Mouse (Mus musculus) large intestine, adult 2 months (tissue): ENCODE data around the gene Frrs1. TPM values are rescaled to one million over a fixed set of nuclear protein-coding genes. Genes with fewer than 3 reads are reported as not detected.
A peak's percentile ranks its signal among the peaks of the same experiment; 100 is the strongest.
"Not testable (repeated sequence)": the region's sequence is repeated elsewhere in the genome, so short reads cannot be mapped to it uniquely, and the experiment has no call there.

ENCODE experiments used
- DNase-seq: peaks from one replicate; pipeline ENCODE4 v3.0.0-alpha.2; 2012; ENCODE audit warnings: low read depth, low spot score
- WGBS: fragments of 180-500 bp; shearing (Covaris S2); methylation state at CpG from one replicate; pipeline ENCODE4 v1.1.7; 2018; 5-methylcytosine and 5-hydroxymethylcytosine counted together
- polyA plus RNA-seq: library from polyadenylated mRNA; depleted of rRNA; stranded (reverse); fragments of >200 nt; gene quantifications from 2 replicates; pipeline ENCODE4 v1.2.3, GENCODE M21; 2012; rRNA removed

Frrs1 gene
- polyA plus RNA-seq: 27.1 and 43.5 TPM in 2 replicates

GRCm38 (mm10) chr3:116858941-116859685 lies at the start of gene Frrs1:
Gene Frrs1, plus strand, starts transcription at chr3:116859464.
- DNase-seq: no peak
- WGBS: 65% methylated on average over 9 of the region's 9 CpGs

DNA sequence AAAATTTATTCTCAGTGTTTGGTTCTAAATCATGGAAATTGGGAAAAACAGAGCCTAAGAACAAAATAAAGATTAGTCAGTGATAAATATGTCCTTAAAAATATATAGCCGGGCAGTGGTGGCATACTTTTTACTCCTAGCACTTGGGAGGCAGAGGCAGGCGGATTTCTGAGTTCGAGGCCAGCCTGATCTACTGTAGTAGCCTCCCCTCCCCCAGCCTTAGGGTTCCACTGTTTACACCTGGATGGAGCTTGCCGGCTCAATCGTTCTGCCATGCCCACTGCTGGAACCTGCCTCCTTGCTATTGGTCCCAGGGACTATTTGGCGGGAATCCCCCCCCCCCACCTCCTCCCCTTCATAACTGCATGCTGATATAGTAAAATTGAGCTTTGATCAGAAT lies 48.9 kb upstream of the Frrs1 start:
- DNase-seq: not testable (repeated sequence)
- 82% methylated on average over 6 of the region's 6 CpGs for WGBS

- 75% methylated on average over 2 of the region's 2 CpGs for WGBS
- DNase-seq: no peak
Measured at GRCm38 (mm10) chr3:116812946-116813345, 46.3 kb upstream of the Frrs1 start.

- no peak for DNase-seq
- WGBS: 76% methylated on average over 6 of the region's 6 CpGs
Measured at GRCm38 (mm10) chr3:116815305-116815797, 43.9 kb upstream of the Frrs1 start.

DNA sequence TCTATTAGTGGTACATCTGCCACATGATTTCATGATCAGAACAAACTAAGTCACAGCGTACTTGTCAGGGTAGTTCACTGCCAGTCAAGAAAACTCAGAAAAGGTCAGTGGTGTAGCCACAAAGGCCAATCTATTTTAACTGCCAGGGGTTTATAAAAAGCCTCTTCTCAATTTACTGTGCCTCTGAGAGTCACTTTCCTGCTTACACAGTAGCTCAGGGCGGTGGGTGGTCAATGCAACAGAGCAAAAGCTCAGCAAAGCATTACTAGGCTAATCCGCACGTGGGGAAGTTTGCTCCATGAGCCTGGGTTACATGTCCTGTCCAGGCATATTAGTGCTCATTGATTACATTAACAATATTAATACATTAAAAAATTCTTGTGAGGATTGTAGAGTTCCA lies 43.3 kb upstream of the Frrs1 start:
- 75% methylated on average over 4 of the region's 4 CpGs for WGBS

DNA sequence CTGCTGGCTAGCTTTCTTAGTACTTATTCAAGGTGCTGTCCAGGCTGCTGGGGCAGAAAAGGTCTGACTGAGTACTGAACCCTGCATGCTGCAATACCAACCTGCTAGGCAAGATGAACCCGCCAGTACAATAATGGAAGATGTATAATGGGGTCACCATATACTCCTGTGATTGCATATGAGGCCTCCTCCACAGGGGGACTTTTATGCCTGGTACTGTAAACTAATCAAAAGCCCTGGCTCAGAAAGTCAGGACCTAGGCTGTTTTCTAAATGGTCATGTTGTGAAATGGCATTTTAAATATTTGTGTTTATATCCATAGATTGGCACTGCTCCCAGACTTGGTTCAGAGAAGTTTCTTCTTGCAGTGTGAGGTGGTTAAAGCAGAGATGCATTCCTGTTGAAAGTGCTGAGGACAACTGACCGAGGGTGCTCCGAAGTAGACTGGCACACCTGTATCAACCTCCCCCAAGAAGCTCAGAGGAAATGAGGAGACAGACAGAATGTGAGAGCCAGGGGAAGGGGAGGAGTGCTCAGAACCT lies 42.5 kb upstream of the Frrs1 start:
- no peak for DNase-seq
- WGBS: 75% methylated on average over 3 of the region's 3 CpGs

More for the DNA sequence above, 43.3 kb upstream of the Frrs1 start:
- no peak for DNase-seq

DNA sequence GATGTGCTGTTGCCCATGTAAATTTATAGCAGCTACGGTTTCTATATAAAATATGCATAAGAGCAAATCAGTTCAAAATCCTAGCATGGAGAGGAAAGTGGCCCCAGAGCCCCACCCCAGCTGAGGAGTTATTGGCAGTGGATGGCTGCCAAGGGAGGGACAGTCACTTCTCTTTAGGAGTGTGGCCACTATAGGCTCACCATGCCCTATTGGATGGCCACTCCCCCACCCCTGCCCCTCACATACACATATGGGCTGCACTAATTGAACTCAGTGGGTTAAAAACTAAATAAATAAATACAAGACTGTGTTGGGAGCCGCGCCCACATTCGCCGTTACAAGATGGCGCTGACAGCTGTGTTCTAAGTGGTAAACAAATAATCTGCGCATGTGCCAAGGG lies 42.0 kb upstream of the Frrs1 start:
- WGBS: 83% methylated on average over 7 of the region's 7 CpGs
- no peak for DNase-seq

- 64% methylated on average over 4 of the region's 4 CpGs for WGBS
- no peak for DNase-seq
Measured at GRCm38 (mm10) chr3:116826471-116827215, 32.6 kb upstream of the Frrs1 start.

DNA sequence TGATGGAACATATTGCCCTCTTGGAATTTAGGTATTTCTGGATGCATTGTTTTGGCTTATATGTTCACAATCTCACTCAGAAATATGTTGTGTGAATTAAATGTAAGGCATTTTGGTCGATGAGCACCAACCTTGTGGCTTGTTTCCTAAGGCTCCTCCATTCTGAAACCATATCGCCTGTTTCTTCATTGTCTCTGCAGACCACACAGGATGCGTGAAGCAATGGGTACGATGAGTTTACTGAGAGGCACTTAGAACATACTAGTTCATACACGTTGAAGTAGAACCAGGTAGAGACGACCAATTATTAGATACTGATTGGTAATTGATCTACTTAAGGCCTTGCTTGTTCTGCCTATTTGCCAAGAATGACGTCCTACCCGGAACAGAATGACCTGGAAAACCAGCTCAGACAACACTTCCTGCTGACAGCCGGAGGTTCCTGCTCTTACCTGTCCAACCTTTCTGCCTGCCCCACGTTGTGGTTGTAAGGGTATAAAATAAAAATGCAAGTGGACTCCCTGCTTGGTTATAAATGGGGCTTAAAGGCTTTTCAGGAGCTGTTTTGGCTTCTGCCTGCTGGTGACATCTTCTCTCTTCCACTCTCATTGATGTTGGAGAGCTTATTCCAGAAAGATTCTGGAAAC lies 29.9 kb upstream of the Frrs1 start:
- 75% methylated on average over 10 of the region's 10 CpGs for WGBS
- DNase-seq: no peak

- no peak for DNase-seq
- WGBS: 54% methylated on average over 5 of the region's 5 CpGs
Measured at GRCm38 (mm10) chr3:116831324-116831723, 27.9 kb upstream of the Frrs1 start.

- 72% methylated on average over 7 of the region's 7 CpGs for WGBS
- no peak for DNase-seq
Measured at GRCm38 (mm10) chr3:116832526-116833310, 26.5 kb upstream of the Frrs1 start.

- 87% methylated on average over 4 of the region's 4 CpGs for WGBS
- no peak for DNase-seq
Measured at GRCm38 (mm10) chr3:116833491-116833890, 25.8 kb upstream of the Frrs1 start.

DNA sequence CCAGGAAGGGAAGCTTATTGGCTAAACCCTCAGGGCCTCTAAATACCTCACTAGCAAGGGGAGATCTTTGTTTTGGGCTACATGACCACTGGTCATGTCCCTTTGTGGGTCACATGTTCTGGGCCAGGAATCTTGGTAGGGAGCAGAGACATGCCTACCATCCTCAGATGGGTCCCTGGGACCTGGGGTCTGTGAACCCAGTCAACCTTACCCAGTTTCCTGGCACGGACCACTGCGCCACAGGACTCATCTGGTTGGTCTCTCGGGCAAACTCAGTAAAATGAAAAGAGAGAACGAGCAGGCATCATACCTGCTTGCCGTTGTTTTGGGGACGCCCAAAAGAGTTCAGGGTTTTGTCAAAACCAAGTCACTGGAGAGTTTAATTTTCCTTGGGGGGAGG lies 25.0 kb upstream of the Frrs1 start:
- 93% methylated on average over 6 of the region's 6 CpGs for WGBS

GRCm38 (mm10) chr3:116835350-116835749 lies 23.9 kb upstream of the Frrs1 start:
- DNase-seq: no peak

More for the DNA sequence above, 25.0 kb upstream of the Frrs1 start:
- DNase-seq: no peak

DNA sequence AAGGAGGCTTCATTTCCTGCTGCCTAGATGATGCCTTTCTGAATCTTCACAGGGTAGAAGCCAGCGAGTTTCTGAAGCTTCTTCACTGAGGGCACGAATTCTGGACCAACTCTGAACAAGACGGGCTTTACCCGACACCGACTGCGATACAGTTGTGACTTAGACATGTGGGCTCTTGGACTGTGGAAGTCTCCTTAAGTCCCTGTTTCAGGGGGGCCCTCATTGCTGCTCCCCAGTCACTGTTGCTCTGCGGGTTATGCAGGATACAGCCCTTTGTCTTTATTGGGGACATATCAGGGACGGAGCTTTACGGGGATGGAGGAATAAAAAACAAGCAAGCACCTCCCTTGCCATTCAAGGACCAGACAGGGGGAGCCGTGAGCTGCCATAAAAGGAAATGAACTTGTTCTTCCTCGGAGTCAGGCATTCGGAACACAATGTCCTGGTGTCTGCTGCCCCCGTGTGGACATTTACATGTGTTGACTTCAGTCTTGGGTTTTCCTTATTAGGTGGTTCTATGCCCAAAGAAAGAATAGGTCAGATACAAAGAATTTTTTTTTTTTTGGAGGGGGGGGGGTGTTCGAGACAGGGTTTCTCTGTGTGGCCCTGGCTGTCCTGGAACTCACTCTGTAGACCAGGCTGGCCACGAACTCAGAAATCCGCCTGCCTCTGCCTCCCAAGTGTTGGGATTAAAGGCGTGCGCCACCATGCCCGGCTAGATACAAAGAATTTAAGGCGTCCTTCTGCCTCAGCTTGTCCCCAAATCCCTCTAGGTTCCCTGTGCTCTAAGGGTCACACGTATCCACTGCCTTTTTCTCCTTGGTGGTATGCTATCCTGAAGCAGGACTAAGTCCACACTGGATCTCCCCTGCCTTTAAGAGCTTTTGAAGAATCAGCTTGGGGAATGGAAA lies 23.2 kb upstream of the Frrs1 start:
- peak; percentile 90 for DNase-seq
- WGBS: 21% methylated on average over 21 of the region's 21 CpGs

More at GRCm38 (mm10) chr3:116835350-116835749, 23.9 kb upstream of the Frrs1 start:
- 28% methylated on average over 4 of the region's 4 CpGs for WGBS

DNA sequence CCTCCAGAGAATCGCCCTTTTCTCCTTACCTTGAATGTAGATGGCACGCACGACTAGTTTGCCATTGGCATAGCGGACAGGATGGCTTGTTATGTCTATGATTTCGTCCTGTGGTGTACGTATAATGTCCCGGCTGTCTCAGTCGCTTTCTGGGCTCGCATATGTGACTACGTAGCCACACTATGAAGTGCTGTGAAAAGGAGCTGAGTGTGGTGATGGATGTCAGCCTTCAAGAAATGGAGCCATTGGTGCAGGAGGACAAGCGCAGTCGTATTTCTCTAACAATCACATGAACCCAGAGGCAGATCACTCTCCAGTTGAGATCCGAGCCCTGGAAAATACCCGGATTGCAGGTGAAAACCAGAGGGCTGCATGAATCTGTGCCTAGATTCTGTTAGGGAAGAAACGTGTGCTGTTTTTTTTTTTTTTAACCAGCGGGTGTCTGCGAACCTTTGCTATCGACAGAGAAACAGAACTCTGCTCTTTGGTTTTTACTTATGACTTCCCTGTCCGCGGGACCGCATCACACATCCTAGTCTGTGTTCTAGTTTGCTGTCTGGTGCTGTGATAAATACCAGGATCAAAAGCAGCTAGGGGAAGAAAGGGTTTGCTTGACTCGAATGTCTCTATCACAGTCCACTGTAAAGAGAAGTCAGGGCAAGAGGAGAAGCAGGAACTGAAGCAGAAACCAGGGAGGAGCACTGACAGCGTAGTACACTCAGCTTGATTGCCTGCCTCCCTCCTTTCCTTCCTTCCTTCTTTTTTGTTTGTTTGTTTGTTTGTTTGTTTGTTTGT lies 22.4 kb upstream of the Frrs1 start:
- WGBS: 83% methylated on average over 23 of the region's 23 CpGs
- DNase-seq: no peak

DNA sequence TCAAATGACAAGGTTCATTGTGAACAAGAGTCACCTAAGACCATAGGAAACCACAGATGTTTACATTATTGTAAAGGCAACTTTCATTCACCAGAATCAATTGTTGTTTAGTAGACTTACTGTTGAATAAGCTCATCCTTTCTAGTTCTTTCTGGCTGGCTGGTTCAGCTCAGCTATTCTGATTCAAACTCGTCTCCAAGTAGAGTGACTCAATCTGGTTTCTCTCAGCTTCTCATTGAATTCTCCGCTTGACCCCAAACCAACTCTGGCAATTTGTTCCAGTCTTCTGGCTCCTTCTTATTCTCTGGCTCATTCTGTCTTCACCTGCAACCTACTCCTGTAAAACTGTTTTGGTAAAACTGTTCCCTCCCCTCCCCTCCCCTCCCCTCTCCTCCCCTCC lies 18.0 kb upstream of the Frrs1 start:
- no peak for DNase-seq
- 82% methylated on average over 2 of the region's 2 CpGs for WGBS
